Mouse (Mus musculus) pancreas, adult 10 weeks (tissue): ENCODE results near the gene Olfr790. TPM values are rescaled to one million over a fixed set of nuclear protein-coding genes. Genes with fewer than 3 reads are reported as not detected.

ENCODE experiments used
- polyA plus RNA-seq: library from polyadenylated mRNA; stranded (reverse); fragments of 350-450 nt; fragmentation: Illumina TruSeq; extraction: RNeasy Lipid Tissue Mini Kit (QIAGEN cat#74804); gene quantifications from one replicate; pipeline ENCODE4 v1.2.3, GENCODE M21; 2015; ENCODE audit warnings: low read depth, low replicate concordance; ENCODE audit not compliant: insufficient read depth

The Olfr790 gene
- not detected for polyA plus RNA-seq

GRCm38 (mm10) chr10:129498192-129498591 is at the start of gene Olfr790:
Gene Olfr790 (plus strand): TSS chr10:129498492.

GRCm38 (mm10) chr10:129461562-129461961 is 36.7 kb upstream of the Olfr790 start, which contains the start of gene Olfr787:
Gene Olfr787 (plus strand): TSS chr10:129461862.

DNA sequence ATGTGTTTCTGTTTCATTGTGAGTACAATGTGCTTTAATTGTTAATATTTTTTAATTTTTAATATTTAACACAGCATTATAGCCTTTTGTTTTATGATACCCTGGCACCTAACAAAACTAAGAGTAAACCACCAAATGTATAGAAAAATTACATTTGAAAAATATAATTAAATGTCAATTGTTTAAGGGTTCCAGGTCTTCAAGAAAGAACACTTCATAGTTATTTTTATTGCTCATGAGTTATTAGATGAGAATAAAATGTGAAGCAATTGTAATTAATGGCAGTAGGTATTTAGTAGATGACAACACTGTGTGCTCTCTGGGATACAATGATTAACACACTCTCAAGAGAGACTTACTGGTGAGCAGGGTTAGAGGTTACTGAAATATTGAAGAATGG is 27.6 kb upstream of the Olfr790 start, which contains the start of gene Olfr788:
Gene Olfr788, plus strand, starts transcription at position 301 of the 400 bp plus-strand sequence.

GRCm38 (mm10) chr10:129484452-129484851 is 13.8 kb upstream of the Olfr790 start, which contains the start of gene Olfr789:
Gene Olfr789 (plus strand): TSS chr10:129484752.

DNA sequence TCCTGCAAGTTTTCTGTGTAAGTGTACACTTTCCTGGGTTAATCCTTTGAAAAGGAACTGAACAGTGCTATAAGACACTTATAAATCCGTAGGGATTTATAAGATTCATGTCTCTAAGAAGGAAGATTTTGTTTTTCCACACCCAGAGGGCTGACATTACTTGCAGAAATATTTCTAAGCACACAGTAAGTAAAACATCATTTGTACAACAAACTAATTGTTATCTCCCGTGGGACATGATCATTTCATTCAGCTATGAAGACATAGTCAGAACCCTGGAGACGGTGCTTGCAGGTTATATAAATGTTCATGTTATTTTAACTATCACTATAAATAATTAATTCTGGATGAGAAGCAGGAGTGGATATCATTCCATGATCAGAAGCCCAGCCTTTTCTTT is 23.2 kb downstream of the Olfr790 start, which contains the start of gene Olfr791:
Gene Olfr791, plus strand, starts transcription at position 301 of the 400 bp plus-strand sequence.

DNA sequence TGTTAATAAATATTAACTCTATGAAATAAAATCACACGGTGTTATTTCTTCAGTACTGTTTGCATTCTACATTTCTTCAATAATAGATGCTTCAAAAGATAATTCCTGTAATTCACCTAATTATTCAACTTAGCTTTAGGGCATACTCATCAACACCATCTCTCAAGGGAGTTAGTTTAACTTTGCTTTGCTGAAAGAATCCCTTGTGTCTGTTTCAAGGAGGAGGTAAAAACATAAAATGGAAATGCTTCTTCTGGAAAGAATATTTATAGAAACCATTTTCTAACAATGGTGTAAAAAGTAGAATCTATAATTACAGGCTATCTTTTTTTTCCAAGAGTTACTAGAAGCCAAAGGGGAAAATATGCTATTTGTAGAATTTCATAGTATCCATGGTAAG is 40.6 kb downstream of the Olfr790 start, which contains the start of gene Olfr792:
Gene Olfr792, plus strand, starts transcription at position 301 of the 400 bp plus-strand sequence.

Other genes starting within 250 kb of the Olfr790 start
- gene Olfr776, start 239.4 kb upstream of the Olfr790 start, polyA plus RNA-seq: not detected
- gene Olfr777, start 227.0 kb upstream of the Olfr790 start, polyA plus RNA-seq: not detected
- not detected for gene Olfr780, start 180.4 kb upstream of the Olfr790 start, polyA plus RNA-seq
- not detected for gene Olfr781, start 169.6 kb upstream of the Olfr790 start, polyA plus RNA-seq
- not detected for gene Olfr782, start 149.6 kb upstream of the Olfr790 start, polyA plus RNA-seq
- gene Olfr784, start 114.4 kb upstream of the Olfr790 start, polyA plus RNA-seq: not detected
- not detected for gene Olfr785, start 93.1 kb upstream of the Olfr790 start, polyA plus RNA-seq
- gene Olfr786, start 71.2 kb upstream of the Olfr790 start, polyA plus RNA-seq: not detected
- not detected for gene Olfr787, start 36.6 kb upstream of the Olfr790 start, polyA plus RNA-seq
- not detected for gene Olfr788, start 27.5 kb upstream of the Olfr790 start, polyA plus RNA-seq
- not detected for gene Olfr789, start 13.7 kb upstream of the Olfr790 start, polyA plus RNA-seq
- gene Olfr791, start 23.3 kb downstream of the Olfr790 start, polyA plus RNA-seq: not detected
- gene Olfr792, start 40.7 kb downstream of the Olfr790 start, polyA plus RNA-seq: not detected
- not detected for gene Olfr794, start 69.2 kb downstream of the Olfr790 start, polyA plus RNA-seq
- gene Olfr796, start 114.1 kb downstream of the Olfr790 start, polyA plus RNA-seq: not detected
- not detected for gene Olfr798, start 129.4 kb downstream of the Olfr790 start, polyA plus RNA-seq
- not detected for gene Olfr799, start 139.0 kb downstream of the Olfr790 start, polyA plus RNA-seq
- gene Olfr800, start 159.2 kb downstream of the Olfr790 start, polyA plus RNA-seq: not detected
- not detected for gene Olfr801, start 175.4 kb downstream of the Olfr790 start, polyA plus RNA-seq
- gene Olfr802, start 189.7 kb downstream of the Olfr790 start, polyA plus RNA-seq: not detected
- gene Olfr803, start 195.8 kb downstream of the Olfr790 start, polyA plus RNA-seq: not detected
- not detected for gene Olfr804, start 204.7 kb downstream of the Olfr790 start, polyA plus RNA-seq
- not detected for gene Olfr805, start 230.9 kb downstream of the Olfr790 start, polyA plus RNA-seq
- not detected for gene Olfr806, start 243.4 kb downstream of the Olfr790 start, polyA plus RNA-seq